Mouse (Mus musculus) CH12.LX (cell line): ENCODE results near the gene Gm20765.

ENCODE experiments used
- CTCF ChIP-seq, 2 experiments: IDR thresholded peaks in 1 of 2; conservative IDR thresholded peaks in 1 of 2; 2 replicates each; pipeline ENCODE4 v1.5.1; 2011 to 2012; ENCODE audit warnings: low read depth in 2 of 2, low read length in 2 of 2, improper control_type of control experiment in 1 of 2, inconsistent platforms in 1 of 2, mild to moderate bottlenecking in 1 of 2, moderate library complexity in 1 of 2
- EP300 ChIP-seq: IDR thresholded peaks from 2 replicates; pipeline ENCODE4 v1.6.1; 2011; ENCODE audit warnings: low read length, improper control_type of control experiment
- GABPA ChIP-seq: IDR thresholded peaks from 2 replicates; pipeline ENCODE4 v1.6.1; 2012; ENCODE audit warnings: low read depth, low read length, improper control_type of control experiment, inconsistent platforms; ENCODE audit not compliant: insufficient replicate concordance
- POLR2A ChIP-seq: IDR thresholded peaks from 2 replicates; pipeline ENCODE4 v1.6.1; 2011; ENCODE audit warnings: low read depth, mild to moderate bottlenecking, improper control_type of control experiment, low read length
- POLR2AphosphoS2 ChIP-seq: IDR thresholded peaks from 2 replicates; pipeline ENCODE4 v1.6.1; 2011; ENCODE audit warnings: low read depth, low read length, improper control_type of control experiment
- RCOR1 ChIP-seq: conservative IDR thresholded peaks from 2 replicates; pipeline ENCODE4 v1.6.1; 2012; ENCODE audit warnings: low read depth, mild to moderate bottlenecking, inconsistent platforms, low read length, improper control_type of control experiment
- TBP ChIP-seq: conservative IDR thresholded peaks from 2 replicates; pipeline ENCODE4 v1.6.1; 2011; ENCODE audit warnings: low read depth, low read length, improper control_type of control experiment
- TCF12 ChIP-seq: IDR thresholded peaks from 2 replicates; pipeline ENCODE4 v1.6.1; 2014; ENCODE audit warnings: low read depth, mild to moderate bottlenecking, inconsistent platforms, low read length, improper control_type of control experiment
- ZMIZ1 ChIP-seq: IDR thresholded peaks from 2 replicates; pipeline ENCODE4 v1.6.1; 2012; ENCODE audit warnings: low read depth, mild to moderate bottlenecking, inconsistent platforms, low read length, improper control_type of control experiment

DNA sequence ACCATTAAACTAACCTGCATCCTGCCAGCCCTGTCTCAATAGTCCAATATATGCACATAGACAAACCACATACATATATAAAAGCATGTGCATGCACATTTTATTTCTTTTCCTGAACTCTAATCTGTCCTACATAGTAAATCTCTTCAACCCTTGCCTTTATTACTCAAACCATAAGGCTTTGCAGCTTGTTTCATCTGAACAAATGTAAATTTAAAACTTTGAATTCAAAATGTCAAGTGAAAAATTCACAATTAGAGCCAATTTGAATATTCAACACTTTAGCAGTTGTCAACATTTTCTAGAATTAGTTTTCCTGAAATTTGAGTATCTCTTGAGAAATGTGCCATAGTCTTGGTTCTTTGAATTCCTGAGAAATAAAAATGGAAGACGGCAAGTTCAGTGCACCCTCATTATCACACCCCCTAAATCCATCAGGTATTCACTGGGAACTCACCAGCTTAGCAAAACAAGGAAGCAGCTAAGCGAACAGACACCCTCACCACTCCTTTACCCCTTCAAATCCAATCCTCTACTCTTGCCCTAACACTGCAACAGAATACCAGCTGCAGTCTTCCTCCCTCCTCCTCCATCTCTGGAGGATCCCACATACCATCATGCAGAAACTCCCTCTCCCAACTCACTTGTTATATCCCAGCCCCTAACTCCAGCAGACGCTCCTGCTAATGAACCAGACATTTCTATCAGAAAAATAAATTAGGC lies 25.1 kb downstream of the Gm20765 start:
- TF ChIP-seq CTCF (conservative IDR thresholded peaks at IDR 0.05 in 1 of 2, IDR thresholded peaks at IDR 0.05 in 1 of 2; ENCODE audit: low read depth in 2 of 2, low read length in 2 of 2), result no peak
- TF ChIP-seq POLR2AphosphoS2, result no peak
- no peak for TF ChIP-seq POLR2A
- no peak for TF ChIP-seq TCF12
- no peak for TF ChIP-seq RCOR1
- no peak for TF ChIP-seq EP300
- TF ChIP-seq GABPA, result no peak
- no peak for TF ChIP-seq TBP
- TF ChIP-seq ZMIZ1, result no peak
